ENCODE assay signal across 8 mouse cellular contexts in genomic region chr10:39926616-39927139, GRCm38 (mm10). TPM values are rescaled to one million over a fixed set of nuclear protein-coding genes. Genes with fewer than 3 reads are reported as not detected.
DNase-seq lines count a peak whose midpoint lies in the region; ATAC-seq lines count a peak whose summit lies in the region.

Mfsd4b2 (minus strand) TSS chr10:39926923.

- H3K27ac ChIP-seq in limb, embryonic 15.5 days, result no peak within 1 kb of the TSS

- no peaks in the 10 kb centered on the region for H3K9me3 ChIP-seq in limb, embryonic 15.5 days

- under 1% methylated on average over 41 of the region's 41 CpGs for WGBS in limb, embryonic 15.5 days

- H3K4me2 ChIP-seq in limb, embryonic 15.5 days, result peak within 1 kb of the TSS; percentile 81

- intact Hi-C loops in left cerebral cortex, postnatal 4 days (cut with DNase I), result no loop called here
- intact Hi-C loops in left cerebral cortex, postnatal 10 days (cut with DNase I), result no loop called here
- intact Hi-C loops in heart, postnatal 10 days (cut with DNase I), result no loop called here

- peaks cover 10% of the 10 kb centered on the region for H3K4me1 ChIP-seq in limb, embryonic 15.5 days

- H3K36me3 ChIP-seq in limb, embryonic 15.5 days, result no peaks in the 10 kb centered on the region

- H3K27me3 ChIP-seq in limb, embryonic 15.5 days, result peaks cover 22% of the 10 kb centered on the region

- peak within 1 kb of the TSS; percentile 42 for H3K4me3 ChIP-seq in limb, embryonic 15.5 days

- ATAC-seq in limb, embryonic 15.5 days (ENCODE audit: insufficient number of reproducible peaks, low FRiP score, low TSS enrichment, low read depth), result no peak; the same call in 1 of the 2 replicates
- ATAC-seq in monocyte, adult 5-6 weeks (replicated peaks; ENCODE audit: insufficient number of reproducible peaks, low FRiP score, low TSS enrichment, poor library complexity, severe bottlenecking), result no peak

- DNase-seq in left cerebral cortex, postnatal 4 days, result peak; percentile 5
- no peak for DNase-seq in left cerebral cortex, postnatal 10 days (ENCODE audit: extremely low spot score in 1 of 2, low spot score in 2 of 2)
- DNase-seq in embryo, embryonic 10.5 days (ENCODE audit: low spot score), result peak; percentile 62
- DNase-seq in heart, postnatal 10 days, result peak; percentile 14 to 19
- peak; percentile 9 for DNase-seq in ovary, adult 18-20 months (ENCODE audit: low spot score)
- no peak for DNase-seq in right cerebral cortex, postnatal 10 days (ENCODE audit: low spot score in 2 of 2)

- peak within 1 kb of the TSS; percentile 26 for H3K9ac ChIP-seq in limb, embryonic 15.5 days

RNA-seq across cellular contexts. Expression of gene Mfsd4b2, which starts in this region (rescaled TPM):
- under 1 TPM in 1 of 2 experiments, not detected in 1; 0.16 TPM for total RNA-seq in left cerebral cortex, postnatal 4 days (2021)
- under 1 TPM; 0.19 to 0.20 TPM for total RNA-seq in left cerebral cortex, postnatal 10 days (2021)
- total RNA-seq in heart, postnatal 10 days (2021), result under 1 TPM; 0.14 to 0.20 TPM
- polyA plus RNA-seq in limb, embryonic 15.5 days (2015; fragmentation: Nextera tagmentation; extraction: Ambion mirVana), result not detected in 2 replicates
- total RNA-seq in monocyte, adult 5-6 weeks (2017), result 0.29 TPM in 1 of 3 replicates, not detected in the others

Comparison
In these comparisons a context has a peak if more than half of its experiments do, and no peak if none do; other contexts are left out.
1. Peak in DNase-seq in left cerebral cortex, postnatal 4 days; RNA of the gene not detected or under 1 TPM.
2. Peak in DNase-seq in heart, postnatal 10 days; RNA of the gene not detected or under 1 TPM.
3. DNase-seq: peak in embryo, embryonic 10.5 days (single experiment) and ovary, adult 18-20 months (single experiment); none in left cerebral cortex, postnatal 10 days (0 of 2) and right cerebral cortex, postnatal 10 days (0 of 2).